Mouse (Mus musculus) liver, embryonic 14.5 days (tissue): ENCODE measurements around the gene Rtl1. TPM values are rescaled to one million over a fixed set of nuclear protein-coding genes. Genes with fewer than 3 reads are reported as not detected.

Source experiments
- ATAC-seq: fragments of 200-750 bp; cut with Nextera tagmentation; 2 replicates; pipeline ENCODE4 v1.8.0; 2017; ENCODE audit warnings: moderate number of reproducible peaks, mild to moderate bottlenecking, moderate library complexity; ENCODE audit not compliant: insufficient read depth
- DNase-seq, 3 experiments: peaks; one replicate each; pipeline ENCODE4 v3.0.0-alpha.2; 2012 to 2013; ENCODE audit warnings: low read depth in 3 of 3, low spot score in 3 of 3
- H3K27ac ChIP-seq: fragments of 300-500 bp; sonication (generic); 2 replicates; pipeline ENCODE4 v1.5.1; 2014; ENCODE audit warnings: moderate library complexity, mild to moderate bottlenecking, control low read depth, inconsistent platforms
- H3K27me3 ChIP-seq: fragments of 300-500 bp; sonication (generic); 2 replicates; pipeline ENCODE4 v1.6.1; 2014; ENCODE audit warnings: mild to moderate bottlenecking, low read length, moderate library complexity; ENCODE audit not compliant: control insufficient read depth, insufficient read depth
- H3K36me3 ChIP-seq: fragments of 300-500 bp; sonication (generic); replicated peaks from 2 replicates; pipeline ENCODE4 v1.6.1; 2014; ENCODE audit warnings: low read depth; ENCODE audit not compliant: control insufficient read depth, insufficient read depth
- H3K4me1 ChIP-seq, 2 experiments: fragments of 200-500 bp in 1 of 2; fragments of 300-500 bp in 1 of 2; sonication (generic) in 1 of 2; replicated peaks; 2 replicates each; pipeline ENCODE4 v1.6.1; 2012 to 2014; ENCODE audit warnings: antibody characterized with exemption in 1 of 2, inconsistent platforms in 1 of 2, low read length in 1 of 2; ENCODE audit not compliant: control insufficient read depth in 2 of 2, insufficient read depth in 2 of 2
- H3K4me2 ChIP-seq: fragments of 300-500 bp; sonication (generic); 2 replicates; pipeline ENCODE4 v1.6.1; 2014; ENCODE audit warnings: low read depth, mild to moderate bottlenecking, control low read depth, moderate library complexity
- H3K4me3 ChIP-seq, 2 experiments: fragments of 200-500 bp in 1 of 2; fragments of 300-500 bp in 1 of 2; sonication (generic) in 1 of 2; 2 replicates each; pipeline ENCODE4 v1.5.1; 2012 to 2014; ENCODE audit warnings: low read depth in 2 of 2, low read length in 2 of 2, mild to moderate bottlenecking in 2 of 2, control low read depth in 1 of 2, inconsistent platforms in 1 of 2, moderate library complexity in 1 of 2; ENCODE audit not compliant: insufficient read depth in 1 of 2
- H3K9ac ChIP-seq: fragments of 300-500 bp; sonication (generic); replicated peaks from 2 replicates; pipeline ENCODE4 v1.6.1; 2014; ENCODE audit warnings: mild to moderate bottlenecking, control low read depth, moderate library complexity
- H3K9me3 ChIP-seq: fragments of 300-500 bp; sonication (generic); 2 replicates; pipeline ENCODE4 v1.6.1; 2016; ENCODE audit warnings: low read length, mixed read lengths; ENCODE audit not compliant: control insufficient read depth
- CTCF ChIP-seq: IDR thresholded peaks from 2 replicates; pipeline ENCODE4 v1.5.1; 2016; ENCODE audit warnings: antibody characterized with exemption, low read depth, control low read depth
- EP300 ChIP-seq: IDR thresholded peaks from 2 replicates; pipeline ENCODE4 v1.6.1; 2016; ENCODE audit warnings: antibody characterized with exemption, low read depth
- WGBS: fragments of 180-500 bp; shearing (Covaris S2); extraction: QIAGEN DNeasy Blood & Tissue Kit; methylation state at CpG from one replicate; pipeline ENCODE4 v1.1.7; 2014; ENCODE audit not compliant: insufficient replicate concordance; 5-methylcytosine and 5-hydroxymethylcytosine counted together
- polyA plus RNA-seq, 2 experiments: library from polyadenylated mRNA; depleted of rRNA in 1 of 2; stranded (reverse) in 1 of 2; unstranded in 1 of 2; fragments of >200 nt; fragmentation: Nextera tagmentation in 1 of 2; extraction: Ambion mirVana in 1 of 2; gene quantifications; 2 replicates each; pipeline versions ENCODE4 v1.2.1 to v1.2.3; 2012 to 2014

The Rtl1 gene
- polyA plus RNA-seq, 2 experiments = 0.41 to 1.1 TPM

- TF ChIP-seq CTCF (no peak), EP300 (no peak)
- DNase-seq (no peak), ATAC-seq (no peak)
- no peak overlapping the region for H3K4me2 ChIP-seq
- no peaks in the 10 kb centered on the region for H3K4me1 ChIP-seq
- WGBS = 13% methylated on average over 2 of the region's 2 CpGs
- H3K4me3 ChIP-seq = no peak overlapping the region
- no peaks in the 10 kb centered on the region for H3K36me3 ChIP-seq
- H3K9ac ChIP-seq = no peak overlapping the region
- no peaks in the 10 kb centered on the region for H3K9me3 ChIP-seq
- no peaks in the 10 kb centered on the region for H3K27me3 ChIP-seq
- H3K27ac ChIP-seq = no peak overlapping the region
These were observed 53.0 kb downstream of the Rtl1 start for GRCm38 (mm10) chr12:109547085-109547484.

- ATAC-seq = no peak
- DNase-seq = no peak
- H3K27ac ChIP-seq = no peak overlapping the region
These were observed 54.0 kb downstream of the Rtl1 start for GRCm38 (mm10) chr12:109545875-109546732.

DNA sequence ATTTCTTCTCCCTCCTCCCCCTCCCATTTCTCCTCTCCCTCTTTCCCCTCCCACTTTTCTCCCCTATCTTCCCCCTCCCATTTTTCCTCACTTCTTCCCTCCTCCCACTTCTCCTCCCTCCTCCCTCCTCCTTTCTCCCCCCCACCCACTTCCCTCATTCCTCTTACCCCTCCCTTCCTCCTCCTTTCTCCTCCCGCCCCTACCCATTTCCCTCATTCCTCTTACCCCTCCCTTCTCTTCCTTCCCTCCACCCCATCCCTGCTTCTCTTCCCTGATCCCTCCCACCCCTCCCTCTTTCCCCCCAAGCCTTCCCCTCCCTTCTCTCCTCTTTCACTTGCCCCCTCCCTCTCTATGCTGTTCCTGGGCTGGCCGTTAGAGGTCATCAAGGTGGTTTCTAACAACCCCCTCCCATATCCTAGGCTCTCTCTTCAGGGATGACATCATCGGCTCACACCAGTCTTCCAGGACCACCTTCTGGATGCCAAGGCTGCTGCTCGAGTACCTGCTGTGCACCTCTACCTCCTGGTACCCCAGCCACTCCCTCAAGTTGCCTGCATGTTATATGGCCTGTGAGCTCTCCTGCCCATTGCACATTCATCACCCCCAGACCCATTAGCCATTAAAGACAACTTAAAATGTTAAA lies 56.7 kb downstream of the Rtl1 start:
- WGBS = 70% methylated on average over 4 of the region's 4 CpGs
- TF ChIP-seq EP300 (no peak), CTCF (no peak)
- Histone ChIP-seq H3K9me3 (no peaks in the 10 kb centered on the region), H3K4me2 (no peak overlapping the region), H3K4me3 (peak overlapping the region in 1 of 2 experiments; percentile 10; a peak in 1 of 4 replicates), H3K4me1 (no peaks in the 10 kb centered on the region), H3K27ac (no peak overlapping the region), H3K27me3 (peaks cover 11% of the 10 kb centered on the region), H3K9ac (no peak overlapping the region), H3K36me3 (no peaks in the 10 kb centered on the region)
- ATAC-seq = no peak
- no peak for DNase-seq

More at GRCm38 (mm10) chr12:109545875-109546732, 54.0 kb downstream of the Rtl1 start:
- Histone ChIP-seq H3K4me1 (no peaks in the 10 kb centered on the region), H3K27me3 (peaks cover 3% of the 10 kb centered on the region), H3K4me2 (no peak overlapping the region), H3K4me3 (no peak overlapping the region), H3K36me3 (no peaks in the 10 kb centered on the region), H3K9ac (no peak overlapping the region), H3K9me3 (no peaks in the 10 kb centered on the region)
- no peak for TF ChIP-seq EP300
- TF ChIP-seq CTCF = no peak
- 63% methylated on average over 30 of the region's 30 CpGs for WGBS

DNA sequence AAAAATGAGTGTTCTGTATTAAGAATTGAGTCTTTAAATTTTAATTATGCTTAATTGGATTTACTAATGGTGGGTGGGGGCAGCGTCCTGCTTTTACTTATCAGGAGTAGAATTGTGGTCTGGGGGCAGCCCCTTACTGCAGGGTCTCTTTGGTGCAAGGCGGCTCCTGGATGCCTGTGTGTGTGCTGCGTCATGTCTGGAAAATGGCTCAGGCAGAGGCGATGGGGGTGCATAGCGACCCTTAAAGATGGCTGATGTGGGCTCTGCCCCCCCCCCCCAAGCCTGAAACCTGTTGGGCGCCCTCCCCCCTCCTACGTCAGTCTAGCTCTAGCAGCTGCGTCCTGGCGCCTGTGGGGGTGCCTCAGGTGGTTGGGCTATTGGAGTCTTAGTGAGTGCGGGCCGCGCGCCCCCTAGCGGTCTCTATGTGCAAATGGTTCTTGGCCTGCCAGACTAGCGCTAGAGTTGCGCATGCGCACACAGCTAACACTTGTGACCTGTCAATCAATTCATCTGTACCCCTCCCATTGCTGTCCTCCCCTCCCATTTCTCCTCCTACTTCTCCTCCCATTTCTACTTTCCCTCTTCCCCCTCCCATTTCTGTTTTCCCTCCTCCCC lies 57.4 kb downstream of the Rtl1 start:
- H3K4me2 ChIP-seq = no peak overlapping the region
- TF ChIP-seq CTCF (peak; percentile 88), EP300 (no peak)
- no peaks in the 10 kb centered on the region for H3K9me3 ChIP-seq
- ATAC-seq (peak; percentile 64; the same call in 1 of the 2 replicates), DNase-seq (peak; percentile 58 to 64 (median 60))
- WGBS = 34% methylated on average over 17 of the region's 17 CpGs
- peak overlapping the region in 1 of 2 experiments; percentile 40; a peak in 3 of 4 replicates for H3K4me3 ChIP-seq
- no peak overlapping the region for H3K9ac ChIP-seq
- H3K27me3 ChIP-seq = peaks cover 11% of the 10 kb centered on the region
- no peak overlapping the region for H3K27ac ChIP-seq
- H3K36me3 ChIP-seq = no peaks in the 10 kb centered on the region
- H3K4me1 ChIP-seq = no peaks in the 10 kb centered on the region

DNA sequence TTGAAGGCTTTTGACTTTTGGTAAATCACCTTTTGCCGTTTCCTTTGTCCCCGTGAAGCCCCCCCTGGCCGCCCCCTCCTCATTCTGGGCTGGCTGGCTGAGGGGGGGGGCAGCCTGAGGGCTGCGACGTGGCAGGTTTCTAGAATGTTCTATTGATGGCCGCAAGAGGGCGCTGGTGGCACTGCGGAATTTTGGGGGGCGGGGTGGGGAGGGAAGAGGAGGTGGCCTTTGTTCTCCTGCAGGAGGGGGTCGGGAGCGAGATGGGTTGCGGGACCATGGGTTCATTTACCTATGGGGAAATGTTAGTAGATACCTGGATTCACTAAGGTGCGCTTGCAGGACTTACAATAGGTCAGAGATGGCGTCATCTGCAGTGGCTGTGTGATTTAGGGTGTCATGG lies 58.1 kb downstream of the Rtl1 start:
- ATAC-seq (no peak), DNase-seq (no peak)
- H3K9ac ChIP-seq = peak overlapping the region; percentile 45; the same call in 1 of the 2 replicates
- no peaks in the 10 kb centered on the region for H3K36me3 ChIP-seq
- TF ChIP-seq EP300 (no peak), CTCF (peak; percentile 58)
- no peak overlapping the region for H3K4me2 ChIP-seq
- H3K4me1 ChIP-seq = no peaks in the 10 kb centered on the region
- H3K27me3 ChIP-seq = peaks cover 11% of the 10 kb centered on the region
- 30% methylated on average over 14 of the region's 14 CpGs for WGBS
- peak overlapping the region; percentile 40 to 64 for H3K4me3 ChIP-seq
- no peak overlapping the region for H3K27ac ChIP-seq
- H3K9me3 ChIP-seq = no peaks in the 10 kb centered on the region
